Mouse (Mus musculus) heart, postnatal 4 days (tissue): ENCODE measurements at regions not wholly inside any gene's neighbourhood (a gene's known extent, or its start where the extent isn't known, plus 50 kb on each side); places are given as distances from the start of the nearest gene placed in this dataset.

Experiments
- DNase-seq: peaks from one replicate; pipeline ENCODE4 v3.0.0; 2021

DNA sequence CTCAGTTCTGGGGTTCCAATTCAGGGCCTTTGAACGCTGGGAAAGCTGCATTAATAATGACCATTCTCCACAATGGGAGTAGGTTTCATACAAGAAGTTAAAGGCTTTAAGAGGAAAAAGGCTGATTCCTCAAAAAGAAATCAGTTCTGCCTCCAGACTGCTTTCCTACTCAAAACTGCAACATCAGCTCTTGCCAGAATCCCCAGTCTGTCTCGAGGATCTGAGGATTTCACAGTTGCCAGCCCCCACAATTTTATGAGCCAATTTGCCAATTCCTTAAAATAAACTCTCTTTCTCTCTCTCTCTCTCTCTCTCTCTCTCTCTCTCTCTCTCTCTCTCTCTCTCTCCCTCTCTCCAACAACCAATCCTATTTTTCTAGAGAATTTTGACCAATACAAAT, 51.3 kb upstream of the Nhs start:
- no peak for DNase-seq
